In genomic region chr17:7634291-7634664, GRCm38 (mm10) we compare ENCODE assay signal across 15 mouse cellular contexts.
DNase-seq lines count a peak whose midpoint lies in the region; ATAC-seq and TF ChIP-seq lines count a peak whose summit lies in the region.
"Had no signal": no experiment of that assay in that cellular context is flagged by ENCODE, and none has a peak within 500 bp of the region (broad histone marks: within the 10 kb centered on the region; RNA-seq: fewer than 3 reads in every experiment).

No protein-coding gene starts in this region.

- no peak overlapping the region for H3K9ac ChIP-seq in hindbrain, postnatal 0 days (replicated peaks; ENCODE audit: low read length)
- no peak overlapping the region for H3K9ac ChIP-seq in hindbrain, embryonic 13.5 days
- H3K9ac ChIP-seq in embryonic facial prominence, embryonic 13.5 days = no peak overlapping the region
- H3K9ac ChIP-seq: forebrain, embryonic 13.5 days had no signal

- no peak for TF ChIP-seq CTCF in hindbrain, postnatal 0 days (IDR thresholded peaks at IDR 0.05; ENCODE audit: low read depth)

- no peaks in the 10 kb centered on the region for H3K4me1 ChIP-seq in hindbrain, postnatal 0 days (ENCODE audit: insufficient read depth, low read length)
- H3K4me1 ChIP-seq in hindbrain, embryonic 13.5 days (replicated peaks) = peaks cover 8% of the 10 kb centered on the region; the same call in 1 of the 2 replicates
- H3K4me1 ChIP-seq in embryonic facial prominence, embryonic 13.5 days = peaks cover 14% of the 10 kb centered on the region
- H3K4me1 ChIP-seq: forebrain, embryonic 13.5 days; megakaryocyte, embryonic 14.5 days had no signal

- DNase-seq in adrenal gland, postnatal 10 days = peak; percentile 10
- no peak for DNase-seq in adrenal gland, postnatal 36 days
- peak; percentile 22 for DNase-seq in hindbrain, postnatal 0 days (ENCODE audit: low spot score)
- DNase-seq in lung, postnatal 10 days = peak; percentile 14
- no peak for DNase-seq in left cerebral cortex, adult 18-20 months (ENCODE audit: low spot score in 2 of 2)
- no peak for DNase-seq in cerebellum, adult 9-10 months
- DNase-seq: cerebellum, adult 11 months; embryo, embryonic 11 days; kidney, adult 8-10 months; liver; right cerebral cortex, postnatal 4 days had no signal

- WGBS in hindbrain, postnatal 0 days = 50% methylated on average over 5 of the region's 5 CpGs
- 79% methylated on average over 5 of the region's 5 CpGs for WGBS in hindbrain, embryonic 13.5 days
- 44% methylated on average over 5 of the region's 5 CpGs for WGBS in embryonic facial prominence, embryonic 13.5 days

- H3K27ac ChIP-seq in hindbrain, postnatal 0 days = no peak overlapping the region
- no peak overlapping the region for H3K27ac ChIP-seq in hindbrain, embryonic 13.5 days
- H3K27ac ChIP-seq in embryonic facial prominence, embryonic 13.5 days = peak overlapping the region; percentile 18; the same call in 1 of the 2 replicates
- H3K27ac ChIP-seq: forebrain, embryonic 13.5 days had no signal

- no peak overlapping the region for H3K4me2 ChIP-seq in hindbrain, postnatal 0 days (ENCODE audit: low read depth, low read length)
- no peak overlapping the region for H3K4me2 ChIP-seq in hindbrain, embryonic 13.5 days
- H3K4me2 ChIP-seq in embryonic facial prominence, embryonic 13.5 days = peak overlapping the region; percentile 19
- H3K4me2 ChIP-seq: forebrain, embryonic 13.5 days had no signal

- H3K4me3 ChIP-seq in hindbrain, postnatal 0 days (ENCODE audit: low read length) = no peak overlapping the region
- no peak overlapping the region for H3K4me3 ChIP-seq in hindbrain, embryonic 13.5 days
- no peak overlapping the region for H3K4me3 ChIP-seq in embryonic facial prominence, embryonic 13.5 days
- H3K4me3 ChIP-seq: forebrain, embryonic 13.5 days; megakaryocyte, embryonic 14.5 days had no signal

- ATAC-seq in hindbrain, postnatal 0 days = no peak
- ATAC-seq in hindbrain, embryonic 13.5 days (ENCODE audit: low FRiP score) = no peak
- ATAC-seq in embryonic facial prominence, embryonic 13.5 days (ENCODE audit: insufficient number of reproducible peaks, insufficient read depth, low FRiP score, low TSS enrichment, low read depth) = no peak
- ATAC-seq: forebrain, embryonic 13.5 days had no signal

- H3K36me3 ChIP-seq in hindbrain, postnatal 0 days (ENCODE audit: insufficient read depth, low read length) = no peaks in the 10 kb centered on the region
- H3K36me3 ChIP-seq in hindbrain, embryonic 13.5 days = no peaks in the 10 kb centered on the region
- H3K36me3 ChIP-seq in embryonic facial prominence, embryonic 13.5 days = no peaks in the 10 kb centered on the region

- H3K27me3 ChIP-seq in hindbrain, postnatal 0 days (ENCODE audit: insufficient read depth, low read length) = no peaks in the 10 kb centered on the region
- no peaks in the 10 kb centered on the region for H3K27me3 ChIP-seq in hindbrain, embryonic 13.5 days
- no peaks in the 10 kb centered on the region for H3K27me3 ChIP-seq in embryonic facial prominence, embryonic 13.5 days
- H3K27me3 ChIP-seq: forebrain, embryonic 13.5 days; megakaryocyte, embryonic 14.5 days had no signal

- H3K9me3 ChIP-seq in hindbrain, postnatal 0 days (ENCODE audit: low read length) = peaks cover 3% of the 10 kb centered on the region; the same call in 1 of the 2 replicates
- H3K9me3 ChIP-seq in hindbrain, embryonic 13.5 days = peaks cover 3% of the 10 kb centered on the region; the same call in 1 of the 2 replicates
- H3K9me3 ChIP-seq in embryonic facial prominence, embryonic 13.5 days = peaks cover 3% of the 10 kb centered on the region; the same call in 1 of the 2 replicates

Comparison
In these comparisons a context has a peak if more than half of its experiments do, and no peak if none do; other contexts are left out.
1. DNase-seq: peak in adrenal gland, postnatal 10 days (single experiment), hindbrain, postnatal 0 days (single experiment) and lung, postnatal 10 days (single experiment); none in adrenal gland, postnatal 36 days (0 of 2), left cerebral cortex, adult 18-20 months (0 of 2) and cerebellum, adult 9-10 months (single experiment).